Mouse (Mus musculus): ENCODE measurements around the gene 9330182L06Rik.

9330182L06Rik gene

DNA sequence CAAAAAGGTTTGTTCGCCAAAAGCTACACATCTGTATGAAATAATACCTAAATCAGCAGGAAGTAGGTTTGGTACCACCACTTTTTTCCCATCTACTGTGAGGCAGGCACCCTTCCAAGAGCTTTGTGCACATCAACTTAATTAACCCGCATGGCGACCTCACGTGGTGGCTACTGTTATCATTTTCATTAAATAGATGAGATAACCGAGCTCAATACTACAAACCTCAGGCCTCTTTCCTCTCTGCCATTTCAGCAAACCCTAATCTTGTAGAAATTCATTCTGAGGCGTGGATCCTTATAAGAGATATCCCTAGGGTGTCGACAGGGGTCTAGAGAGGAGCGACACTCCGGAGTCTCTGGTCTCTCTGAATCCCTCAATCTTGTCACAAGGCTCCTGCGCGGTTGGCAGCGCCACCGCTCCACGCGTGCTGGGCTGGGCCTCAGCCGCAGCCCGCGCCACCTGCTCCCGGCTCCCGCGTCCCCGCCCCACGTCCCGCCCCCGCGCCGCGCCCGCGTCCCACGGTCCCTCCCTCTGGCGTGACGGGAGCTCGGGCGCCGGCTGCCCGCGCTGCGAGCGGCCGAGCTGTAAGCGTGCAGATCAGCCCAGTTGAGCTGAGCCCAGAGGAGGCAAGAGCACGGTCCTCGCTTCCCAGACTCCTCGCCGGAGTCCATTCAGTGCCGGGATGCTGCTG, at the start of gene 9330182L06Rik:
TSS of gene 9330182L06Rik (plus strand) at position 533 of the 694 bp plus-strand sequence.
- peak; percentile 6 for DNase-seq (ENCODE audit: low spot score)

- no peak for DNase-seq (ENCODE audit: low spot score)
Observed at GRCm38 (mm10) chr5:9227456-9228008, 38.4 kb upstream of the 9330182L06Rik start.

DNA sequence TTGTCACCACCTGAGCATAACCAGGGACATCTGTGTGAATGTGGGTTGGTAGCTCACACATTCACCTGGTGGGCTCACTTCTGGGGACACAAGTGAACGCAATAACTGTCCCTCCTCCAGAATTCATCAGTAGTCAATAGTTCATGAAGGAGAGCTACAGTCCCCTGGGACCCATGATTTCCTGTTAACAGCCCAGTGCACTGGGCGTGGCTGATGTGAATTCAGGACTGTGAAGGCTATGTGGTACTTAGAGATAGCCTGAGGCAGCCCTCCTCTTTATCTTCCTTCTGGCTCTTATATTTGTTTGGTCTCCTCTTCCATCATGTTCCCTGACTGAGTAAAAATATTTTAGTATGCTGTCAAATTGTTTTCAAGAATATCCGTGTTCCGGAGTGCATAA, 1.6 kb upstream of the 9330182L06Rik start:
- DNase-seq (ENCODE audit: low spot score) = no peak

- no peak for DNase-seq (ENCODE audit: low spot score)
Observed at GRCm38 (mm10) chr5:9266280-9266923, 484 bp downstream of the 9330182L06Rik start.

- no peak for DNase-seq (ENCODE audit: low spot score)
Observed at GRCm38 (mm10) chr5:9269666-9270065, 3.7 kb downstream of the 9330182L06Rik start.

DNA sequence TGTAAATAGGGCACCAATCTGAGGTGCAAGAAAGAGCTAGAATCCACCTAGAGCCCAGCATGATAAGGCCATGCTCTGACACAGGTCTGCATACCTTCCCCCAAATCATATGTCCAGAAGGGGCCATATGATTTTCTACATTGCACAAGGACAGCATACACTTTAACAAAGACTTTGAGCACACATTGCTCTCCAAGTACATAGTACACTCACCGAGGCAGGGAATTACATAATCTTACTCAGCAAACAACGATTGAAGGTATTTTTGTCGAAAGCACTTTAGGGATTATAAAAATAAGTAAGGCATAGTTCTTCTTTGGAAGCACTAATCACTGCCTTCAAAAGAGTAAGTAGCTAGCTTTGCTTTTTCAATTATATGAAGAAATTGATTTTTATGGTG, 7.1 kb downstream of the 9330182L06Rik start:
- DNase-seq (ENCODE audit: low spot score) = no peak

- no peak for DNase-seq (ENCODE audit: low spot score)
Observed at GRCm38 (mm10) chr5:9295777-9296549, 30.0 kb downstream of the 9330182L06Rik start.

- no peak for DNase-seq (ENCODE audit: low spot score)
Observed at GRCm38 (mm10) chr5:9296550-9296928, 30.6 kb downstream of the 9330182L06Rik start.

DNA sequence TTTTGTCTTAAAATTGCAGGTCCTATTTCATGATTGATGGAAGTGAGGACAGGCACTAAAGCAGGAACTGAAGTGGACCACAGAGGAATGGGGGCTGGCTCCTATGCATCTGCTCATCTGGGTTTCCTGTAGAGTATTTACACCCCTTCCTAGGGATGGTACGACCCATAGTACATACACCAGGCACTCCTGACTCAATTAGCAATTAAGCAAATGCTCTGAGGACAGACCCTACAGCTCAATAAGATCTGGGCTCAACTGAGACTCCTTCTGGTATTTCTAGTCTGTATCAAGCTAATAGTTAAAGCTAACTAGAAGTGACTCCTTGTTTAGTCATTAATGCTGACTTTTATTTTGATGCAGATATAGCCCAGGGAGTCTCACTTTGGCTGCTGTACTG, 60.9 kb downstream of the 9330182L06Rik start:
- DNase-seq (ENCODE audit: low spot score) = no peak

DNA sequence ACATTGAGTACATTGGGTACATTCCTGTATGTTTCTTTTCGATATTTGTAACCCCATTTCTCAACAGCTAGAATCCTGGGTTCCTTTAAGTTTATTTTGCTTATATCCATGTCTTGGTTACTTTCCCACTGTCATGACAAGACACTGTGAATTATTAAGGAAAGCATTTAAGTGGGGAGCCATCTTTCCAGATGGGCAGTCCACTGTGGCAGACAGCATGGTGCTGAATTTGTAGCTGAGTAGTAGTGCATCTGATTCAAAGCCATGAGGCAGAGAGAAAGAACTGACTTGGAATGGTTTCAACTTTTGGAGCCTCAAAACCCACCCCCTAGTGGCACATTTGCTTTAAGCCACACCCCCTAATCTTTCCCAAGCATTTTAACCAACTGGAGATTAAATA, 61.6 kb downstream of the 9330182L06Rik start:
- no peak for DNase-seq (ENCODE audit: low spot score)

- no peak for DNase-seq (ENCODE audit: low spot score)
Observed at GRCm38 (mm10) chr5:9338756-9339510, 73.0 kb downstream of the 9330182L06Rik start.

DNA sequence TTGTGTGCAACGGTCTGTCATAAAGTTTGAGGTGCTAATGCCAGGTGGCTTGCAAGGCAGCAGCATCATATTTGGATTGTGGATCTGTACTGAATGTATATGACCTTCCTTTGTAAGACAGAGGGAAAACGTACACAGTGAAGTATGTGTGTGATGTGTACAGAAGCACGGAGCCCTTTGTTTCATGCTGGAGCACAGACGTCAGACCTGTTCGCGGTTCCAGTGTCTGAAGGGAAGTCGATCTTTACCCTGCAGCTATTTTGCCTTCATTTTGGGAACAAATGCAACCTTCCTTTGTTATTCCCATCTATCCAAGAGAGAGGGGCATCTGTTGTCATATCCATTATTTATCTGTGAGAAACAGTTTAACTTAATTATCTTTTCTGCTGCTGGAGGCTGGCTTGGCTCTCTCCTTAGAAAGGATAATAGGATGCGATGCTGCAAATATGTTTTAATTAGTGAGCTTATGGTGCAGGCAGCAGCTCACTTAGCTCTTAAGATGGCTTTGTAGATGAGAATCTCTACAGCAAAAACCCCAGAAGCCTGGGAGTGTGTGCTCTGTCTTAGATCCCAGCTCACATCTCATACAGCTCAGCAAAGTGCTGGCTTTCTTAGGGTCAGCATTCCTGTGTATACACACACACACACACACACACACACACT, 73.7 kb downstream of the 9330182L06Rik start:
- no peak for DNase-seq (ENCODE audit: low spot score)

GRCm38 (mm10) chr5:9344581-9344980, 78.7 kb downstream of the 9330182L06Rik start:
- DNase-seq (ENCODE audit: low spot score) = no peak

DNA sequence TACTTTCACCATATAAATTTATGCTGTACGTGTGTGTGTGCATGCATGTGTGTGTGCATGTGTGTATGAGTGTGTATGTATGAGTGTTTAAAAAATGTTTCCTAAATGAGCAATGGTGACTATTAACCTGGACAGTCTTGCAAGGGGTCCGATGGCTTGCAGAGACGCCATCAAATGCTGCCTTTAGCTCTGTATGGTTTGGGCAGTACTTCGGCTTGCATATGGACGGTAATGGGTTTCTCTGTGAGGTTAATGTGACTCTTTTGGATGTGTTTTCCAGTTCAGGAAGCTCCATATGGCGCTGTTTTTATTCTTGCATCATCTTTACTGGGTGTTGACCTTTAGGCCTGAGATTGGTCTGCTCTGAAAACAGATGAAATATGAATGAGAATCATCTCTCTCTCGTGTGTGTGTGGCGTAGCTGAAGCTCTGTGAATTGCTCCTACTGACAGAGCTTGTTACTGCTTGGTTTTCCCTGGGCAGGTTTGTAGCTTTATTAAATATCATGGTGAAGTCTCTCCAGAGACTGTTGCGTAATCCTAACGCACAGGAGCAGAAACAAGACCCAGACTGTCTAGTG, 79.2 kb downstream of the 9330182L06Rik start:
- DNase-seq (ENCODE audit: low spot score) = no peak

- no peak for DNase-seq (ENCODE audit: low spot score)
Observed at GRCm38 (mm10) chr5:9345625-9346024, 79.7 kb downstream of the 9330182L06Rik start.

DNA sequence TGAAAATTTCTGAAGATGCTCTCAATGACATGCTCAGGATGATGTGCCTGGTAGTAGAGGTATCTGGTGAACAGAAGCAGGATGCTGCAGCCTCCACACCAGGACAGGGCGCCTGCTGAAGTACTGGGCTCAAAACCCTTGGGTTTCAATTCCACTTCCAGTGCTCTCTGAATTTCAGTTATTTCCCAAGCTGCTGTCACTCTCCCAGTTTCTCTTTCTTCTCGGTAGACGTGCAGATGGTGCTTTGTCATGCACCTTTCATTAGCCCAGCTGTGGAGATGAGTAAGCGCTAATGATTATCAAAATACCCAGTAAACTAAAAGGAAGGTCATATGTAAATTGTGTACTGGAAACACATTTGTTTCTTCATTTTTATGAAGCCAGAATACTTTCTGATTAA, 80.6 kb downstream of the 9330182L06Rik start:
- DNase-seq (ENCODE audit: low spot score) = no peak

DNA sequence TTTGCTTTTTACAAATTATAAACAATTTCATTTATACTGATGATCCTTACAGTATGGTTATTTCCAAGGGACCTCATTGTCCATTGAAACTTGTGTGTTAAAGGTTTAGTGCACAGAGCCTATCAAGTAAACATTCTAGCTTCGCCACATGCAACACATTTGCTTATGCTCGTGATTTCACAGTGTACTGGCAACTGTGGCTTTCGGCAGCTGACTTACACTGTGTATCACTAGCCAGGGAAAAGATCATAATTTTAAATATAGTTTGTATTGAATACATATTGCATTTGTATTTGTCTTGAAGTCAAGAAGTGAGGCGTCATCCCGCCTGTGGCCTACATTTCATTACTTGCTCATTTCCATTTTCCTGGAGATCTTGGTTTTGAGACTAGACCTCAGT, 86.2 kb downstream of the 9330182L06Rik start:
- no peak for DNase-seq (ENCODE audit: low spot score)

DNA sequence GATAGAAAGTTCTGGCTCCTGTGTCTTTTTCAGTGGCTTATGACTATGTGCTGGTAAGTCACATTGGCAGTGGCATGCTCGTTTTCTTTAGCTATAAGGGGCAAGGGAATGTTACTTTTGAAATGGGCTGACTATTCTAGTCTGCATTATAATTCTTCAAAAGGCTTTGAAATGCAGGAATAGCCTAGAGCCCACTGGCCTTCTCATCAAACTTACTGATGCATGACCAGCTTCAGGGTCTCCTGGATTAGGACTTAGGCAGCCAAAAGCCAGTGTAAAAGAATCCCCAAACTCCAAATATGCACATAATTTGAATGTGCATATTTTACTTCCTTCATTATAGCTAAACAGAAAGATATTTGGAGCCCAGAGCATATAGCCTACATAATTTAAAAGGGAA, 86.7 kb downstream of the 9330182L06Rik start:
- no peak for DNase-seq (ENCODE audit: low spot score)

DNA sequence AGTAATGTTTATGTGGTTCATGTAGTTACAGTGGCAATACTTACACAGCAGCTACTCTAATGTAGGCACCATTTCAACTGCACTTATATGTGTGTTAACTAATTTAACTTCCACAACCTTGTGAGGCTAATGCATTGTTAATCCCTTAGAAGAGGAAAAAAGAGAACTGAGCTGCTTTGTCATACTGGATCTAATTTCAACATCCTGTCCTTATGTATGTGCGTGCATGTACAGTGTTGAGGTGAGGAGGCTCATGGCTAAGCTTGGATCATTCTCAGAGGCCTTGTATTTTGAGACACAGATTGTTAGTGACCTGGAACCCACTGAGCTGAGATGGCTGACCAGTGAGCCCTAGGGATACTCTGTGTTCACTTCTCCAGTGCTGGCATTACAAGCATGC, 88.3 kb downstream of the 9330182L06Rik start:
- DNase-seq (ENCODE audit: low spot score) = no peak

GRCm38 (mm10) chr5:9358076-9358475, 92.2 kb downstream of the 9330182L06Rik start:
- DNase-seq (ENCODE audit: low spot score) = no peak

Data from urinary bladder, postnatal 14 days (tissue).